Mouse (Mus musculus): Measurements from ENCODE around the gene Dusp12. TPM values are rescaled to one million over a fixed set of nuclear protein-coding genes. Genes with fewer than 3 reads are reported as not detected.

The Dusp12 gene
- total and polyA plus RNA-seq, 3 experiments, result 12.4 to 20.6 (median 12.9) TPM

DNA sequence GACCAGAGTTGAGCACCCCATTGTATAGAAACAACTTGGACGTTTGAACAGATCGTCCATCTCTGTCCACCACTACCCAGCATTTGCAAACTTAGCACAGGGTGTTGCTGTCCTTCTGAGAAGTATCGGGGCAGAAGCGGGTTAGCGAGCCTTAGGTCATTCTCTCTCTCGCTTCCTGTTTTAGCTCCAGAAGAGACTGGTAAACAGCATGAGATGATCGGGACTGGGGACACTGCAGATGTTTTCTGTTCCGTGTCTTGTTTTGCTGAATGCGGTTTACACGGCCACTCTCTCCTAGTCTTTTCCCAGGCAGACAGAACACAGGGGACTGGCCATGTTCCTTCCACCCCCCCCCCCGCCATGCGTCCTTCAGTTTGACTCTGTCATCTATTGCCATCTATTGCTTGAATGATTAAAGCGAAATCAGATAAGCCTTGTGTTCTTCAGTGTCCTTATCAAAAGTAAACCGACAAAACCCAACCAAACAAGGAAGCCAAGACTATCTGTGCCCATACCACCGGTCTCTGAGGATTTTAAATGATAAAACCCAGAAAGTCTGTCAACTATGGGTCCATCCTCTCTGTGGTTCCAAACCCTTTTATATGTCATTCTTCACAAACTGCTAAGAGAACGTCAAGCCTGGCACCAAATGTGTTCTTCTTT is 13.2 kb upstream of the Dusp12 start:
- DNase-seq, result no peak

DNA sequence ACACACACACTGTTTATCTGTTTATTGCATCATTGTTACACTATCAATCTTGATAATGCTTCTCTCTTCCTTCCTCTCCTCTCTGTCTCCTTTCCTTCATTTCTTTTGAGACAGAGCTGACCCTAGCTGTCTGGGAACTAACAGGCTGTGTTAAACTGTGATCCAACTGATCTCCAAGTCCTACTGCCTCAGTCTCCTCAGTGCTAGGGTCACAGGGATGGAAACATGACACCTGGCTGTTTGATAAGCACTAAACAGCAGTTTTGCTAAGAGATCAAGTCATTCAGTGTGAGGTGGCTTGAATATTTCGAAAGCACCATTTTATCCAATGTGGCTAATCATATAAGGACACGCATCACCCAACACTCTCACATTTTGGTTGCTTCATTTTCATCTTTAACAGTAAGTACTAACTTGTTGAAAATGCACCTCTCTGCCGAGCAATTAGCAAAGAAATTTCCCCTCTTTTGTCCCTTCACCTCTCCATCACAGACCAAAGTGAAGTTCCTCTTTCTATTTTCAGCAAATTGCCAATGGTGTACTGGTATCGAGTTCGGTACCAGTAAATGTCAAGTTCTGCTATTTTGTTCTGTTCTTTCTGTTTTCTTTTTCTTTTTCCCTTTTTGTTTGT is 11.4 kb upstream of the Dusp12 start:
- no peak for DNase-seq

DNA sequence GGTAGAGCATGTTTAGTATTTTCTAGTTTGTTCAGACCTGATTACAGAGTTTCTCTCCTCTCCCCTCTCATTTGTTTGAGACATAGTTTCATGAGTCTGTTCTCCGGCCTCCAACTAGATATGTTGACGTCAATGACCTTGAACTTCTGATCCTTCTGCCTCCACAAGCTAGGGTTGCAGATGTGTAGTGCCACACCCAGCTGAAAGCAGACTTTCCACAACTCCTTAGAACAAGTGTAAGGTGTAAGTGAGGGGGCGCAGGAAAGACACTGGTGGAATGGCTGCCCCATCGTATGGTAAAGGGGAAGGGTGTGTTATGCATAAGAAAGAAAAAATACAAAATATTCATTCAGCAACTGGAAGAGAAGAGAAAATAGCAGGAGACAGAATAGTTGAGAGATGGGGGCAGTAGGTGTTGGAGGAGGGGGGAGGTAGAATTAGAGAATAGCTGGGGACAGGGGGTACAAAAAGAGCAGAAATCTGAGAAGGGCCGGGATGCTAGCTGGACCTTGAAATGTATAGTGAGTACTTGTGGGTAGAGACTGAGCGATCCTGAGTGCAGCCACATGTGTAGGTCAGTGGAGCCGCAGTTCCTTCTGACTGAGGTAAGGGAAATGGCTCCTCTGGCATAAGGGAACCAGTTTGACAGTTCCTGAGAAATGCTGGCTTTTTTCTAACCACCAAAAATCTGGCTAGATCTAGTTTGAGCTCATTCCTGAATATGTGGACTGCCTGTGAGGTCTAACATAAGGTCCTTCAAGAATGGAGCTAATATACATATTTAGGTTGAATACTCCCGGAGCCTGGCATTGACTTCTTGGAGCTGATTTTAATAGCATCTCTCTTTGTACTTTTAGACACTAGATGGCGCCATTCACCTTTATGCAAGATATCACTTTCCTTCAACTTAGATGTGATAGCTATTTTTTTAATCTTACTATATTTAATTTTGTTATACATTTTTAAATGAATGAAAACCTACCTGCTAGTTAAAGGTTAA is 9.6 kb upstream of the Dusp12 start:
- DNase-seq, result no peak

DNA sequence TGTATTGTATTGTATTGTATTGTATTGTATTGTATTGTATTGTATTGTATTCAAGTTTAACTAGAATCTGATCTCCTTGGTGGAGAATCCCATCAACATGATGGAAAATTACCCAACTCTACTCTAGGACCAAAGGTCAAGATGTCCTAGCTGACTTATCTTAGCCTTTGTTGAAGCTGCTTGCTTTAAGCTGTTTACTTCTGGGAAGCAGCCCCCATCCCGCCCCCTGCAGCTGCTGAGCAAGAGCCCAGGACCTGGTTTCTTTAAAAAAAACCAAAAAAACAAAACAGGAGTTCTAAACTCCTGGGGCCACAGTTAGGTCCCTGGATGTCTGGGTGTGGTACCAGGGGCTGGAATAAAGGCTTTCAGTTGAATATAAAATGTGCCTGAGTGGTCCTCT is 6.9 kb upstream of the Dusp12 start:
- no peak for DNase-seq

DNA sequence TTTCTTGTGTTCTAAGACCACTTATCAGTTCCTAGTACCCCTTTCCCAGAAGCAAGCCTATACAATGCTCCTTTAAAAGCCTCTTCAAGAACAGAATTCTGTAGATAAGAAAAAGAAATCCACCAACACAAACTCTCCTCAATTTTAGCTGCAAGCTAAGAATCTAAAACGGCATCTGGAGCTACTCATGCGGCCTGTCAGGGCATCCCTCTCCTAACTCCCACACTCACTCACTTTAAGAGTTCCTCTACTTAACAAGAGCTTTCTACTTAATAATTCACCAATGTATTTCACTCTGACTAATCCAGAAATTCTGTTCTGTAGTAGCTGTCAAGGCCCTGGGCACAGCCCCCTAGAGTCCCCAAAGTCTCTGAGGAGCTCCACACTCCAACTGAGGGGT is 6.3 kb upstream of the Dusp12 start:
- DNase-seq, result no peak

DNA sequence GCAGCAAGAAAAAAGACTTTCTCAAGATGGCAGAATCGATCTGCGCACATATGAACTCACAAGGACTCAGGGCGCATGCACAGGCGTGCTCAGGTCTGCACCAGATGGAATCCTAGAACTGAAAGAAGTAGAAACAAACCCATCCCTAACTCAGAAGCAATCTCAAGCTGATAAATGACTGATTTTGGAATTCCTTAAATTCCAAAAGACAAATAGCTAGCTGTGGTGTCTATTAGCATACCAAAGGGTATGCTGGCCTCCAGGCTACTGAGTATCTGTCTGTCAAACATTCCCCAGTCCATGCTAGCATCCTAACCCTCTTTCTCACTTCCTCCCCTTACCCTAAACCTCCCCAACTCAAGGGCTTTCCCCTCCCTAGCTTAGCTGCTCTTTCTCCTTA is 4.0 kb upstream of the Dusp12 start:
- no peak for DNase-seq

DNA sequence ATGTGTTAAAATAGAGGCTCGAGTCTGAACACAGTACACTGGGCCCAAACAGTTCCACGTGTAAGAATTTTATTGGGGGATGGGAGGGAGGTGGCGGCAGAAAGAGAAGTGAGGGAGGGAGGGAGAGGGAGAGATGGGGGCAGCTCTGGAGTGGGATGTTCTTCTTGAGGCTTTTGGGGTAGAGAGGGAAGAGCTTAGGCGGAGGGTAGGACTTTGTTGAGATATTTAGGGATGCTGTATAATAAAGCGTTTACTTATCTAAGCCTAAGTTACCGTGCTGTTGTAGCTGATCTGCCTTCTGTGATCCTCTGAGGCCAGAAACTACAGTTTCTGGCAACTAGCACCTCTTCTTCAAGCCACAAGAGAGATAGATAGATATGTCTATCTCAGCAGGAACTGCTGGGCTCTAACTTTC is 711 bp upstream of the Dusp12 start:
- DNase-seq, result no peak

DNA sequence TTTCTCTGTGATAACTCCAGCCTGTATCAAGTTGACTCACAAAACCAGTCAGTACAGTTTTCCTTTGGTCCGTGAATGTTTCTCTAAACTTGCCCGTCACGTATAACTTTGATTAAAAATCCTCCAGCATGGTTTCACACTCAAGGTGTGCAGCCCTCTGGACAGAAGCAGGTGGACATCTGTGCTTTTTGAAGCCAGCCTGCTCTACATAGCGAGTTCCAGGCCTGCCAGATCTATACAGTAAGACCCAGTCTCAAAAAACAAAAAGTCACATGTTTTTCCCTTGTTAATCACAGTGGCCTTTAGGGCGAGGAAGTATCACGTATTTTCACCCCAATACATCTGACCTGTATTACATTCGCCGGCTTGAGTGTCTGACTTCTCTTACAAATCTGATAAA is 950 bp downstream of the Dusp12 start:
- no peak for DNase-seq

DNA sequence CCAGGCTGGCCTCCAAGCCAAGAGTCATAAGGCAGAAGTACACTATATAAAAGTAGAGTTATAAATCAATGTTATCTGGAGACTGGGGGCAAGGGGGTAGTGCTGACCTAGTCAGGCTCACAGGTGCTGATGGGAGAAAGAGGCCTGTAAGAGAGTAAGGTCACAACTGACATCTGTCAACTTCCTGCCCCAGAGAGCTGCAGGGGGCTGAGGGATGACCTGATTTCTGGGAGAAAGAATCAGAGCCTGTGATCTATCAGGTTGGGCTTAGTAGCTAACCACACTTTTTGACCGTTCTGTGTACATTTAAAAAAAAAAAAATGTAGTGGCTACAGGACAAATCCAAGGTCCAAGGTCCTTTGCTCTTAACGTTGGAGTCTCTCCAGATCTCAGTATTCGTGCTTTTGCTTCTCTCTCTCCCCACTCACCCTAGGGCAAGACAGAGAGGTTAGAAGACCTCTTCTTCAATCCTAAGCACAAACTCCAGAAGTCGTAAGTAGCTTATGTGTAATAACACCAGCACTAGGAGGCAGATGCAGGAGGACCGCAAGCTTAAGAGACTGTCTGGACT is 2.3 kb downstream of the Dusp12 start:
- no peak for DNase-seq

DNA sequence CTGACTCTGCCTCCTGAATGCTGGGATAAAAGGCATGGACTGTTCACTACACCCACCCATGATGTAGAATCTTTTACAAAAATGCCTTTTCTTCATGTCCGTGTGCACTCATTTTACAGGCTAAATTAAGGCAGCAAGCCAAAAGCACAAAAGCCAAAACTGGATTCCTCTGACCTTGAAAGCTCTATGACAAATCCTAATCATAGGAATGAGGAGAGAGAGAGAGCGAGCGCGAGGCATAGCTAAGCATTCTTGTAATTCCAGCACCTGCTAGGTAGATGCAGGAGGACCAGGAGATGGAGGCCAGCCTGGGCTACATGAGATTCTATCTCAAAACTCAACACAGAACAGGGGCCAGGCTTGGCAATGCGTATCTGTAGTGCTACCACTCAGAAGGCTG is 8.4 kb downstream of the Dusp12 start:
- DNase-seq, result peak; percentile 58

DNA sequence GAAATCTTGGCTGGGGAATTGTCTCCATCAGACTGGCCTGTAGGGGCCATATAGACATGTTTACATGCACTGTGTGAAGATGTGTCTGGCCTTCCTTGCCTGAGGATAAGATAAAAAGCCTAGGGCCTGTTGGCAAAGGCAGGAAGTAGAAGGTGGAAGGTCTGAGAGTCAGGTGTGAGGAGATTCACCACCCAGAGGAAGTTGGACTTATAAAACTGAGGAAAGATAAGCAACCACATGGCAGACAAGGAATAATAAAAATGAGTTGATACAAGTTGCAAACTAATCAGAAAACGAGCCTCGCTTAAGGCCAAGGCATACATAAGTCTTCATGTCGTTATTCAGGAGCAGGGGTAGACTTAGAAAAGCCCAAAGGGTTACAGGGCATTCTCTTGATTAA is 9.7 kb downstream of the Dusp12 start:
- no peak for DNase-seq

DNA sequence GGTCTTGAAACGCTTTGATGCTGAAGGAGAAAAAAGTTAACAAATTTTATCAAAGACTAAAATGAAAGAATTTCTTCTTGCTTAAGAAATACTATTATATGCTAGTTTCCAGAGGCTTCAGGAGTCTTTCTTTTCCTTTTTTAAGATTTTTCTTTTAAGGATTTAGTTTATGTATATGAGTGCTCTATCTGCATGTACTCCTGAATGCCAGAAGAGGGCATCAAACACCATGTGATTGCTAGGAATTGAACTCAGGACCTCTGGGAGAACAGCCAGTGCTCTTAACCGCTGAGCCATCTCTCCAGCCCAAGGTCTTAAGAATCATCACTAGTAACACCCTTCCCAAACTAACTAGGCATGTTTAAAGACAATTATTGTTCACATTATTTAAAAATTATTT is 13.4 kb downstream of the Dusp12 start:
- no peak for DNase-seq

DNA sequence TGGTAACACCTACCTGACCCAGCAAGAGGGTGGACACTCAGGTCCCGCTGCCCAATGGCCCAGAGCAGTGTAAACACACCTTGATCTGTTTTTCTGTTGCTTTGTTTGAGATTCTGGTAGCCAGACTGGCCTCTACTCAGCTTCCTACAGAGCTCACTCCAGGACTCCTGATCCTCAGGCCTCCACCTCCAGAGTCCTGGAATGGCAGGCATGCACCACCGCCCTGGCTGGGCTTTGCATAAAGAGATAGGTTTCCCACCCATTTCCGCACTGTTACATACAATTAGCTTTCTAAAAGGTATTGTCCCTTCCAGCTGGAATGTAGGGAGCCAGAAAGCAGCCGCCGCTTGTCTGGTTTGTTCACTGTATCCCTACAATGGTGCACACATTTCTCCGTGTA is 13.9 kb downstream of the Dusp12 start:
- DNase-seq, result no peak

DNA sequence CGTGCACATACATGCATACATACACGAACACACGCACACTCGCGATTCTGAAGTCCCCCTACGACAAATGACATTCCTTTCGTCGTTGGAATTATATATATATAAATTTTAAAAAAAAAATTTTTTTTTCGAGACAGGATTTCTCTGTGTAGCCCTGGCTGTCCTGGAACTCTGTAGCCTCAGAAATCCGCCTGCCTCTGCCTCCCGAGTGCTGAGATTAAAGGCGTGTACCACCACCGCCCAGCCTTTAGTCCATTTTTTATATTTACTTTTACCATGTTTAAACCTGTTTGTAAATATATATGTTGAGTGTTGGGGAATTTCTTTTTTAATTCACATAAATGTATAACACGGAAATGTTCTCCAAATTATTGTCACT is 16.4 kb downstream of the Dusp12 start:
- DNase-seq, result no peak

DNA sequence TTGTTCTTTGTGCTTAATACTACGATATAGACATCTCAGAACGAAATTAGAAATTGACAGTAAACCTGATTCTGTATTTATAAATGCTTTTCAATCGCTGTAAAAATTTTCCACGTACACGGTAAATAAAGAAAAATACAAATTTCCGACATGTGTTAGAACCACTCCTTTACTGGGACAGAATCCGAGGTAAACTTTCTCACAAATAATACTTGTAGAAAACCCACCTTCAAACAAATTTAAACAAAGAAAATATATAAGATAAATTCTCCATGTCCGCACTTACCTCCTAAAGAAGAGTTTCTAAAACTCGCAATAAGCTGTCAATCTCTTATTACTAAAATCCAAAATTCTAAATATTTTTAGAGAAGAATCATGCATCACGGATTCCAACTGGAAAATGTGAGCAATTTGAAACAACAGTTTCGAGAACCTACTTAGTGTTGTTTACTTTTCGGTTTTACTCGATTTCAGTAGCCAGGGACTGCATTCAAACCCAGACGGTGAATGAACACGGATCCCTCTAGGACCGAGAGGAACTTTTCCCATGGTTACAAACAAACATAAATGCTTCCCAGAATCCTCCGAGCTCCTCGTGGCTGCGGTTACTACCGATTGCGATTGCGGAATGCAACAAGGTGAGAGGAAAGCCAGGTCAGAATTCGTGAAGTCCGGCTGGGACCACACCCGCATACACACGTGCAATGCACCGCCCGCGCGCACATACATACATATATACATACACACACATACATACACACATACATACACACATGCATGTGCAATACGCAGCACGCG is 17.0 kb downstream of the Dusp12 start:
- peak; percentile 78 for DNase-seq

DNA sequence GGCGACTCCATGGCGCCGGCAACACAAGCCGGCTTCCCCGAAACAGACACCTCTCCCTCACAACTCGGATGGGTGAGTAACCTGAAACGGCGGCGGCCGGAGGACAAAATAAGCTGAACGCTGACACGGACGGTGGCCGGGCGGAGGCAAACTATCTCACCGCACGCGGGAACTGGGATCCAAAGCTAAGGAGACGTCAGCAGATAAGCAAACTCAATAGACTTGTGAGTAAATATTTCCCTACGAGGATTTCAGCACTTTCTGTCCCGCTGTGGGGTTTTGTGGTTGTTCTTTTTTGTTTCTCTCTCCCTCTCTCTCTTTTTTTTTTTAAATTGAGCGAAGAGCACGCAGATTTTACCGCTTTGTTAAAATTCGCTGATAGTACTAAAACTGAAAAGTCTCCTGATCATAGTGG is 17.6 kb downstream of the Dusp12 start, which contains the start of gene Atf6:
Atf6 (minus strand) TSS at position 81 of the 415 bp plus-strand sequence.
- DNase-seq, result peak; percentile 98

DNA sequence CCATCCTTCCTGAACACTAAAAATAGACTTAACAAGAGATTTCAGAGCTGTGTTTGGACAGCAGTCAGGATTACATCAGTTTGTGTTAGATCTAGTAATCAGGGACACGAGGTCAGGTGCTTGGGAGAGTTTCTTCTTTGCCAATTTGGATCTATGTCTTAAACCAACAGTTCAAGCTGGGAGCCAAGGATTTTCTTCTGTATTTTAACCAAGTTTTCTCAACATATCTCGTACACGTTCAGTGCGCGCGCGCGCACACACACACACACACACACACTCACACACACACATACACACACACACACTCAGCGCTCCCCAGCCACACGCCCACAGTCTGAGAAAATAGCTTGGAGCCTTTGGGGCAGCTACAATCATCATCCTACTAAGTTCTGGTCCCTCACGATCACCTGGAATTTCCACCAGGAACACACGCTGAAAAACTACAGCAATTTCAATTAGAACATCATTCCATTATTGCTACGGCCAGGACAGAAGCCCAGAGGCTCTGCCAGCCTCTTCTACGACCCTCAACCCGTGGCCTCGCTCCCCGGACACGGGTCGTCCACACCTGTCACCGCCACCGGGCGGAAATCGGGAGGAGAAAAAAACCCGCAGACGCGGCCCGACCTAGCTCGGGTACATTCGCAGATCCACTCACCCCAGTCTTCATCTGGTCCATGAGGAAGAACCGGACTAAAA is 18.2 kb downstream of the Dusp12 start:
- DNase-seq, result peak; percentile 23

DNA sequence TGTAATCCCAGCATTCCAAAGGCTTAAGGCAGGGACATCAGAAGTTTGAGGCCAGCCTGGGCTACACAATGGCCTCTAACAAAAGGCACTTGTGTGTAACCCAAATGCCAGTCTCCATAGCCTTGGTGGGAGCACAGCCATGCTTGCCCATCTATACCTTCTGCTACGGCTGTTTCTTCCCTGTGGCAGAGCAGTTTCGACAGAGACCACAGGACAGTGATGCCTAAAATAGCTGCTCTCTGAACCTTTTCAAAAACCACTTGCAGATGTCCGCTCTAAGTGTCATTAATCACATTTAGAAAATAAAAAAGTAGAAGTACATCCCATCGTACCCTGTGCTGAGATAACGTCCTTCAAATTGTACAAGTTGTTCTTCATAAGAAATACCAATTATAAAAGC is 19.9 kb downstream of the Dusp12 start:
- no peak for DNase-seq

DNA sequence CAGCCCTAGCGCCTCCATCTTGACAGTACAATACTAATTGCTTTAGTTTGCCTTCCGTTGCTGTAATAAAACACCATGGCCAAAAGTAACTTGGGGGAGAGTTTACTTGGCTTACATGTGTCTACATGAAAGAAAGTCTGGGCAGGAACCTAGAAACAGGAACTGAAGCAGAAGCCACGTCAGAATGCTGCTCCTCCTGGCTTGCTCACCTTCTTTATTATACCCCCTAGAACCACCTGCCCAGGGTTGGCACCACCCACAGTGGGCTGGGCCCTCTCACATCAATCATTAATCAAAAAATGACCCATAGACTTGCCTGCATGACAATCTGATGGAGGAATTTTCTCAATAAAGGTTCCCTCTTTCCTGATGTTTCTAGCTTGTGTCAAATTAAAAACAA is 20.6 kb downstream of the Dusp12 start:
- DNase-seq, result no peak

DNA sequence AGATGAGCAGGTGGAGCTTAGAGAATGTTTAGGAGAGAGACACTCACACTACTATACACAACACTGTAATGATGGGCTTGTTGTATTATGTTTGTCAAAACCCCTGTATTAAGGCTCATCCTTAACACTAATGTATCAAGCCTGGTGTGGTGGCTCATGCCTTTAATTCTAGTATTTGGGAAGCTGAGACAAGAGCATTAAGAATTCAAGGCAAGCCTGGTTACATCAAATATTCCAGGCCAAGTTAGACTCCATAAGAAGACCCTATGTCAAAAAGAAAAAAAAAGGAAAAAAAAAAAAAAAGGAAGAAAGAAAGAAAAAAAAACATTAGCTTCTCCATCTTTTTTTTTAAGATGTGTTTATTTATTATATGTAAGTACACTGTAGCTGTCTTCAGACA is 21.1 kb downstream of the Dusp12 start:
- no peak for DNase-seq

DNA sequence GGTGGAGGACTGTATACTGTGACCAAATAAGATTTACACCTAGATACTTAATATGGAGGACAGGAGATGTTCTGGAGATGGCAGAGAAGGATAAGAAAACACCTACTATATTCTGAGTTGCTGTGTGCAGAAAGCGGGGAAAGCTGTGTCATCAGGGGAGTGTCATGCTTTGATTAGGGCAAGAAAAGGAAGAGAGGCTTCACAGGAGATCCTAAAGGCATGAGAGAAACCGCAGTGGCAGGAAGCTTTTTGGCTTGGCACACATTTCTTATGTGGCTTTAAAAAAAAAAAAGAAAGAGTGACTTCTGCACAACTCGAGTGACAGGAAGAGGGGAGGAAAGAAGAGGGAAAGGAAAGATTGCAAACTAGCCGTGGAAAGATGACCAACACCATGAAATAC is 22.3 kb downstream of the Dusp12 start:
- no peak for DNase-seq

Measured in adrenal gland, adult 2 months (tissue).